ENCODE assay signal across 25 mouse cellular contexts in genomic region chr7:73777777-73778176, GRCm38 (mm10). TPM values are rescaled to one million over a fixed set of nuclear protein-coding genes. Genes with fewer than 3 reads are reported as not detected.
"Had no signal": no experiment of that assay in that cellular context is flagged by ENCODE, and none has a peak within 500 bp of the region (broad histone marks: within the 10 kb centered on the region; RNA-seq: fewer than 3 reads in every experiment).

No protein-coding gene starts in this region.

- H3K27ac ChIP-seq: embryonic facial prominence, embryonic 10.5 days; embryonic facial prominence, embryonic 12.5 days; embryonic facial prominence, embryonic 13.5 days; embryonic facial prominence, embryonic 15.5 days; forebrain, embryonic 10.5 days; forebrain, embryonic 12.5 days; forebrain, embryonic 13.5 days; forebrain, embryonic 15.5 days; gastrocnemius, adult 2 months; heart, adult 2 months had no signal

- H3K27me3 ChIP-seq: embryonic facial prominence, embryonic 12.5 days; embryonic facial prominence, embryonic 13.5 days; embryonic facial prominence, embryonic 15.5 days; forebrain, embryonic 12.5 days; forebrain, embryonic 13.5 days; forebrain, embryonic 15.5 days had no signal

- ATAC-seq: forebrain, embryonic 13.5 days; forebrain, embryonic 14.5 days; forebrain, embryonic 15.5 days; forebrain, embryonic 16.5 days; forebrain, postnatal 0 days had no signal

- H3K9ac ChIP-seq: embryonic facial prominence, embryonic 12.5 days; embryonic facial prominence, embryonic 13.5 days; embryonic facial prominence, embryonic 15.5 days; forebrain, embryonic 12.5 days; forebrain, embryonic 13.5 days; forebrain, embryonic 15.5 days; forebrain, postnatal 0 days had no signal

- DNase-seq: cerebellum, adult 9-11 months; cerebellum, postnatal 10 days; cerebellum, postnatal 14 days; cerebellum, postnatal 25 days; cerebellum, postnatal 36 days; embryo, embryonic 11 days; forebrain, postnatal 0 days; gastrocnemius, adult 2 months; gastrocnemius, postnatal 10 days; gastrocnemius, postnatal 14 days; gastrocnemius, postnatal 25 days; gastrocnemius, postnatal 36 days; heart, adult 18-20 months; heart, adult 2 months had no signal

- H3K9me3 ChIP-seq: embryonic facial prominence, embryonic 10.5 days; embryonic facial prominence, embryonic 12.5 days; embryonic facial prominence, embryonic 13.5 days; embryonic facial prominence, embryonic 15.5 days; forebrain, embryonic 10.5 days; forebrain, embryonic 12.5 days; forebrain, embryonic 13.5 days; forebrain, embryonic 15.5 days had no signal

- H3K4me3 ChIP-seq: embryonic facial prominence, embryonic 10.5 days; embryonic facial prominence, embryonic 12.5 days; embryonic facial prominence, embryonic 13.5 days; embryonic facial prominence, embryonic 15.5 days; erythroblast, embryonic 14.5 days; forebrain, embryonic 10.5 days; forebrain, embryonic 12.5 days; forebrain, embryonic 13.5 days; forebrain, embryonic 15.5 days; gastrocnemius, adult 2 months; heart, adult 2 months had no signal

- H3K4me2 ChIP-seq: embryonic facial prominence, embryonic 12.5 days; embryonic facial prominence, embryonic 13.5 days; embryonic facial prominence, embryonic 15.5 days; forebrain, embryonic 12.5 days; forebrain, embryonic 13.5 days; forebrain, embryonic 15.5 days had no signal

- H3K4me1 ChIP-seq: forebrain, embryonic 10.5 days; forebrain, embryonic 12.5 days; forebrain, embryonic 13.5 days; forebrain, embryonic 15.5 days had no signal

- H3K36me3 ChIP-seq: embryonic facial prominence, embryonic 10.5 days; forebrain, embryonic 10.5 days; forebrain, embryonic 12.5 days; forebrain, embryonic 15.5 days had no signal

RNA-seq across cellular contexts. Expression of gene Fam174b, which starts 37.7 kb away (rescaled TPM):
- polyA plus RNA-seq: erythroblast, embryonic 14.5 days had no signal
